Mouse (Mus musculus) splenic B cell, adult 2 months (primary cell): Measurements from ENCODE around the gene Pdxk.
A peak's percentile ranks its signal among the peaks of the same experiment; 100 is the strongest.
"Not testable (repeated sequence)": the region's sequence is repeated elsewhere in the genome, so short reads cannot be mapped to it uniquely, and the experiment has no call there.

Experiments used
- DNase-seq: peaks from one replicate; pipeline ENCODE4 v3.0.0-alpha.2; 2011; ENCODE audit warnings: low read depth, low spot score
- H3K27me3 ChIP-seq: 2 replicates; pipeline ENCODE4 v1.6.1; 2012; ENCODE audit warnings: mild to moderate bottlenecking, low read length, moderate library complexity, mixed read lengths; ENCODE audit not compliant: control insufficient read depth, poor library complexity, insufficient read depth, severe bottlenecking
- H3K36me3 ChIP-seq: 2 replicates; pipeline ENCODE4 v1.6.1; 2012; ENCODE audit warnings: mild to moderate bottlenecking, low read length, moderate library complexity, mixed read lengths; ENCODE audit not compliant: control insufficient read depth, poor library complexity, insufficient read depth, severe bottlenecking

Pdxk gene

DNA sequence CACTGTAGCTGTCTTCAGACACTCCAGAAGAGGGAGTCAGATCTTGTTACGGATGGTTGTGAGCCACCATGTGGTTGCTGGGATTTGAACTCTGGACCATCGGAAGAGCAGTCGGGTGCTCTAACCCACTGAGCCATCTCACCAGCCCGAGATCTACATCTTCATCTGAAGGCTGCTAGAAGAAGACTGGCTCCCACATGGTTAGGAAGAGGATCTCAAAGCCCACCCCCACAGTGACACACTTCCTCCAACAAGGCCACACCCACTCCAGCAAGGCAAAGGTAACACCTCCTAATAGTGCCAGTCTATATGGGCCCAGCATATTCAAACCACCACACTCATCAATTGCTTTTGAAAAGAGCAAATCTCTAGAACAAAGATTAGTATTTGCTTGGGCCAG, 49.8 kb downstream of the Pdxk start:
- not testable (repeated sequence) for H3K36me3 ChIP-seq, DNase-seq, H3K27me3 ChIP-seq

DNA sequence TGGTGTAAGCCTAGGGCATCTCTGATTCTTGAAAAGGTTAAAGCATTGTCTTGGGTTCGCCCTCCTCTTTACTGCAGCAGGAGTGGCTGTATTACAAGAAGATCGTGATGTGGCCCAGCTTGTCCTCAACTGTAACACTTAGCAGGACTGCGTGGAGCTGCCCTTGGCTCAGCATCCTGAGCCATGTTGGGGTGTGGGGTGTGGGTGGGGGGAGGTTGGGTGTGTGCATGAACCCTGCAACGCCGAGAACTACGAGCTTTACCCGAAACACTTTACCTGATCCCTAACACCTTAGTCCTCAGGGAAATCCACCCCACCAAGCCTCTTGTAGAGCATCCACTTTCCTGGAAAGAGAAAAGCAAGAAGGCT, 51.6 kb downstream of the Pdxk start:
- Histone ChIP-seq H3K36me3 (peaks cover 10% of the 10 kb centered on the region), H3K27me3 (no peaks in the 10 kb centered on the region)
- DNase-seq = no peak

DNA sequence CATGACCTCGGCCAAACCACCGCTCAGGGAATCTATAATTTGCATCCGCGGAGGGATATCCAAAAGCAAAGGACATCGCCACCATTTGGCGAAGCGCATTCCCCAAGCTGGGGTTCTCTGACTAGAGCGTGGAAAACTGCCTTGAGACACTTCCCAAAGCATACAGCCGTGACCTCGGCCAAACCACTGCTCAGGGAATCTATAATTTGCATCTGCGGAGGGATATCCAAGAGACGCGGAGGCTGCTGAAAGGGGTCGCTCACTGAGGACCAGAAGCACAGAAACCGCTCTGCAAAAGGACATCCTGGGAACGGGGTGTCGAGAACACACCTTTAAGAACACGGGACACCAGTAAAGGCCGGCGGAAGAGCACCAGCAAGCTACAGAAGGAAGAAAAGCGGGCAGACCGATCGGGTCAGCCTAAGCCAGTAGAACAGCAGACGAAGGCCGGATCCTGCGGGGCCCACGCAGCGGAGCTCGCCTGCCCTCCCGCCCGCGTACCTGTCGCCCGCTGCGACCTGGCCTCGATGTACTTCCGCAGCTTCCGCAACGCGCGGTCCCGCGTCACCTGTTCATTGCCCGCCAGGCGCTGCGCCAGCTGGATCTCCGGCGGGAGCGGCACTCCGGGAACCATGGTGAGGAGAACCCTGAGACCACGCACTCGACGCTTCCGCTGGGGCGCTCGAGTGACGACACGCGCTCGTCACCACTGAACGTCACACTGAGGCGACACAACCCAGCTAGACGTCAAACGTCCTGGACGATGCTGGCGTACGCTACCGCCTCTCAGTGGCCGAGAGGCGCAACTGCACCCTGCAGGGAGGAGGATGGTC, 52.2 kb downstream of the Pdxk start, which contains the start of gene Rrp1:
Gene Rrp1, minus strand, starts transcription at position 725 of the 833 bp plus-strand sequence.
- DNase-seq = peak; percentile 98
- no peaks in the 10 kb centered on the region for H3K27me3 ChIP-seq
- H3K36me3 ChIP-seq = peaks cover 10% of the 10 kb centered on the region

DNA sequence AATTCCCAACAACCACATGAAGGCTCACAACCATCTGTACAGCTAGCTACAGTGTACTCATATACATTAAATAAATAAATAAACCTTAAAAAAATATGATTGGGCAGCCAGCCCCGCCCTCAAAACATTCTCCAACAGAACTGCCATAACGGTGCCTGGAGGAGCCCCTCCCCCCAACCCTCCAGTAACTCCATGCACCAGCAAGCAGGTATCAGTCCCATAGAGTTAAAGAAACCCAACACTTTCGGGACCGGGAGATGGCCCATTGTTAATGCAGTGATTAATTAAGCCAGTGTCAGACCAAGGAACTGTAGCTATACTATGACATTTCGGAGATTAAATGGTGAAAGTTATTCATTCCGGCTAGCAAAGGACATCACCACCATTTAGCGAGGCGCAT, 52.9 kb downstream of the Pdxk start:
- H3K27me3 ChIP-seq = no peaks in the 10 kb centered on the region
- DNase-seq = no peak
- peaks cover 10% of the 10 kb centered on the region for H3K36me3 ChIP-seq

DNA sequence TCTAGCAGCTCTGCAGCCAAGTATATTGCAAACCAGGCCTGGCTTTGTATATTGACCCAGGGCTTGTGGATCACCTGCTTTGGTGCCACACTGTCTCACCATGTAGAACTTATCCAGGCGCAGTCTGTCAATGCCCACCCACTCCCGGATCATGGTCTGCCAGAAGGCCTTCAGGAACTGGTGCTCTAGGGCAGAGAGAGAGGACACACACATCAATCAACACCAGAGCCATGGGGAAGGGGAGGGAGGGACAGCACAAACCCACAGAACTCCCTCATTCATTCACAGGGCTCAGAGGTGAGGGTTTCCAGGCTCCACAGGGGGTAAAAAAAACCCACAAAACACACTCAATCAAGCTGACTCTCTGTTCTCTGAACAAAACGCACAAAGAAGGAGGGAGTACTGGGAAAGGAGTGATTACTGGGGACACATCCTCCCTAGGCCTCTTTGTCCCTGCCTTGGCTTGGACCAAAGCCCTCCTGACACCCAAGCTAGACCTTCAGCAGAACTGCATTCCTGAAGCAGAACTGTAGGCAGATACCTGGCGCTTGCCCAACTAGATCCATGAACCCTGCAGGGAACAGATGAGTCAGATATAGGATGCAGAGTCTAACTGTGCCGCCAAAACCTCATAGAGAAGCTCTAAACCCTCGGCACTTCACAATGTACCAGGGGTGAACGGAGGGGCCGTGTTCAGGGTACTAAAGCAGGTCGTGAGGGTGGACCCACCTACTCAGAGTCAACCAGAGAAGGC, 55.6 kb downstream of the Pdxk start:
- DNase-seq = no peak

DNA sequence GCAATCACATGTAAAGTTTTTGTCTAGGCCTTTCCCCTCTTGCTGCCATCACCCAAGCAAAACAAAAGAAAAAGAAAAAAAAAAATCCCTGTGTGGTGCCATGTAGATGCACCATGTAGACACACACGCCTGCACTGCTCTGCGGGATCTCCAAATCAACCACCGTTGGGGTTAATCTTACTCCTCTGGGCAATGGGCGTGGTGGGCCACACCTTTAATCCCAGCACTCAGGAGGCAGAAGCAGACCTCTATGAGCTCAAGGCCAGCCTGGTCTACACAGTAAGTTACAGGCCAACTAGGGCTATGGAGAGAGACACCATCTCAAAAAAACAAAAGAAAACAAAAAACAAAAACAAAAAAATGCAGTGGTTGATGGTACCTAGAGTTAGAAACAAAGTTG, 57.6 kb downstream of the Pdxk start:
- peaks cover 21% of the 10 kb centered on the region for H3K36me3 ChIP-seq
- no peak for DNase-seq

More for the DNA sequence above, 55.6 kb downstream of the Pdxk start:
- no peaks in the 10 kb centered on the region for H3K27me3 ChIP-seq
- H3K36me3 ChIP-seq = peaks cover 15% of the 10 kb centered on the region

DNA sequence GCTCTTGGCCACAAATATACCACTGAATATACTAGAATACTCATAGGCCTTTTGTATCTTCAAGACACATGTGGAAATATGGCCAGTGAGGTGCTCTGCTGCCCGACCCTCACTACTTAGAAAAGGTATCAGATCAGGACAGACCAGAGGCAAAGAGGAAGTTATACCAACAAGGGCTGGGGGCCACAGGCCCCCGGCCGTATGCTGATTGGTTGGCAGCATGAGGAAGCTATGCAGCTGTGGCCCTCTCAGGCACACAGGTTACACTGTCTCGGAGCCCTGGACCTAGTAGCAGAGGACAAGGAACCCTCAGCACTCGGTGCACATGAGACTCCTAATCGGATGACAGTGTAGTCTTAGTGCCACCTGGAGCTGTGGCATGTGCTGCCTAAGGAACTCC, 58.6 kb downstream of the Pdxk start:
- no peak for DNase-seq

More for the DNA sequence above, 57.6 kb downstream of the Pdxk start:
- H3K27me3 ChIP-seq = no peaks in the 10 kb centered on the region

DNA sequence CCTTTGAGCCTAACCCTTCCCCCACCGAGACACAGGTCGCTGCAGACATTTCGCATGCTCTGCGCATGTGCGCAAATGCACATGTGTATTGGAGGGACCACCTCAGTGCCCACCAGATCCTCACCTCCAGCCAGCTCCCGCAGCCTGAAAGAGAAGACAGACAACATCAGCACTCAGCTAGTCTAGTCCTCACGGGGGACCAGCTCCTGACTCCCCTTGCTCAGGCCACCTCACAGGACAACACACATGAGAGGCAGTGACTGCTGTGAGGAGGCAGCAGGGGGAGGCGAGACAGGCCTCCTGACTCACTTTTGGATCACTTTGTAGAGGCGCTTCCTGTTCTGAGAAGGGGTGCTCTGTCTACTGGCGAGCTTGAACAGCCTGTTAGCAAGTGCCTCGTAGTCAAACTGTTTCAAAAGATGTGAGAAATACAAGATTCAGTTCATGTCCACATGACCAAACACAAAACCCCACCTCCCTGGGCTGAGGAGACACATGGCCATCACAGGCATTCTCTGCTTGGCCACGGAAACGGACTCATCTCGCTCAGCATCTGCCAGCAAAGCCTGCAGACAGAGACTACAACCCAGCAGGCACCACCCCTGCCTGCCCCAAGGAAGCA, 62.4 kb downstream of the Pdxk start:
- Histone ChIP-seq H3K27me3 (no peaks in the 10 kb centered on the region), H3K36me3 (peaks cover 14% of the 10 kb centered on the region)
- DNase-seq = no peak

More for the DNA sequence above, 58.6 kb downstream of the Pdxk start:
- Histone ChIP-seq H3K27me3 (no peaks in the 10 kb centered on the region), H3K36me3 (peaks cover 22% of the 10 kb centered on the region)

DNA sequence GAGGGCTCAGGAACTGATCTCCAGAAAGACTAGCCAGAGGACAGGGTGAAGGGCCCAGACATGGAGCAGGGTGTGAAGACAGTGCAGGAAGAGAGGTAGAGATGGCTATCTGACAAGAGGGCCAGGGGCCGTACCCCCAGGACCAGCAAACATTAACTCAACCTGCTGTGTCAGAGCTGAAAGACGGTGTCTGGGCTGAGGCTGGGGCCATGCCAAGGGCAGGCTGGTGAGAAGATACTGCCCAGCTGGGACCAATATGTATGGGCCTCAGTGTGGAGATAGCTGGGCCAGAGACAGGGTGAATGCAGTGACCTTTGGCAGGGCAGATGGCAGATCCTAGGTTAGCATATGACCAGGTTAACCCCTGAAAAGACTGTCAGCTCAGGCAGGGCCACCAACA, 63.6 kb downstream of the Pdxk start:
- Histone ChIP-seq H3K36me3 (peaks cover 11% of the 10 kb centered on the region), H3K27me3 (no peaks in the 10 kb centered on the region)
- DNase-seq = no peak

DNA sequence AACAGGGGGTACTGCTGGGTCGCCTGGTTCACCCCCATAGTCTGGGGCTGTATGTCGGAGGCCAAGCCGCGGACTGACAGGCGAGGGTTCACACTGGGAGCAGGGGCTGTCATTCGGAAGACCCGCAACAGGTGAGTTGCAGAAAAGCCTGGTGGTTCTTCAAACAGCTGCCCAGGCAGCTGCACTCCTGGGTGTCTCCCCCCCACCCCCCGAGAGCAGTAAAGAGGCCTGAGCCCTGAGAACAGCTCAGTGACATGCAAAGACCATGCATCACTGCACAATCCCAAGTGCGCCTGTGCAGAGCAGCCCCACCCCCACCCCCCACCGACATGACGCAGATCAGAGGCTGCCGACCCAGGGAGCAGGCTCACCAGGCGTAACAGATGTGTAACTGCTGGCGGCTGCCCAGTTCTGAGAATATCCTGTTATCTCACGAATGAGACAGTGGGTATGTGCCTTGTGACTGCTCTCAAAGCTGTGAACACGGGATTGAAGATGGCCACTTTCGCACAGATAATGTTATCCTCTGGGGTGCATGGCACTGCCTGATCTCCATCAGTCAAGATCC, 65.6 kb downstream of the Pdxk start:
- no peaks in the 10 kb centered on the region for H3K27me3 ChIP-seq
- DNase-seq = peak; percentile 83
- peaks cover 9% of the 10 kb centered on the region for H3K36me3 ChIP-seq

DNA sequence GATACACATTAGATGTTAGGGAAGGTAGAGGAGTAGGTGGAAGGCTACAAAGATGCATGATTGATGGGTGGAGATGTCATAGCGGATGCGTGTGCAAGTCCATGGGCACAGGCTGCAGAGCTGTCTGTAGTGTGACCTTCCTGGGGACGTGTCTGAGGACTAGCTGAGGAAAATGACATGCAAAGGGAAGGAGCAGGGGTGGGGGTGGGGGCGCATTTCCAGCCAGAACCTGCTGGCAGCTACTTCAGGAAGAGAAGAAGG, 68.2 kb downstream of the Pdxk start:
- no peak for DNase-seq
- Histone ChIP-seq H3K27me3 (no peaks in the 10 kb centered on the region), H3K36me3 (peaks cover 2% of the 10 kb centered on the region; the same call in 1 of the 2 replicates)

DNA sequence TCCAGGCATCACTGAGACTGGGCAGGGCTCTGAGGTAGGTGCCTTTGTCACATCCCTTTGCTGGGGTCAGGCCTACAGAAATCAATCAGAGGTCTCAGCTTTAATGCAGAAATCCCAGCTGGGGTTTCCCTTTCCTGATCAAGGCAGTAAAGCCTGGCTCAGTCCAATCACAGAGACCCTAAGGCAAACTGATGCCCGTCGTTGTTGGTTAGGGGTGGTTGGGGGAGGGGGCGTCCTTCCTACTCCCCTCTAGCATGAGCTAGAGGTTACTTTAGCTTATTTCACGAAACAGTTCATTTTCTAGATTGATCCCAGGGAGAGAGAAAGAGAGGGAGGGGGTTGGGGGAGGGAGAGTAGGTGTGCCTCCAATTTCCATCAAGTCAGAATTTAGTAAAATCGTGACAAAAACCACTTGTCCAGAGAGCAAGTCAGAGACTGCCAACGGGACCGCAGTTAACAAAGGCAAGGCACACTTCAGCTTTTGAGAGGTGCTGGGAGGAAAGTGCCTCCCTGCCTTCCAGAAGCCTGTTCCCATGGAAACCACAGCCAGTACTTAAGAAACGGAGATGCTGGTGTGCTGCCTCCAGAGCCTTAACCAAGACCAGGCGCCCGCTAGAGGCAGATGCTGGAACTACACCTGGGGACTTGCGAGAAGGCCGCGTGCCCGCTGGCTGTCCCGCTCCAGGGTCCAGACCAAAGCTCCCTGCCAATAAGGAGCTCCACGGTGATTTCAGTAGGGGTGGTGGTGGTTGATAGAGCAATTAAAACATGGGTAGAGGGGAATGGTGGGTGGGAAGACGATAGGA, 68.8 kb downstream of the Pdxk start:
- H3K27me3 ChIP-seq = no peaks in the 10 kb centered on the region
- peaks cover 2% of the 10 kb centered on the region; the same call in 1 of the 2 replicates for H3K36me3 ChIP-seq
- DNase-seq = peak; percentile 93

DNA sequence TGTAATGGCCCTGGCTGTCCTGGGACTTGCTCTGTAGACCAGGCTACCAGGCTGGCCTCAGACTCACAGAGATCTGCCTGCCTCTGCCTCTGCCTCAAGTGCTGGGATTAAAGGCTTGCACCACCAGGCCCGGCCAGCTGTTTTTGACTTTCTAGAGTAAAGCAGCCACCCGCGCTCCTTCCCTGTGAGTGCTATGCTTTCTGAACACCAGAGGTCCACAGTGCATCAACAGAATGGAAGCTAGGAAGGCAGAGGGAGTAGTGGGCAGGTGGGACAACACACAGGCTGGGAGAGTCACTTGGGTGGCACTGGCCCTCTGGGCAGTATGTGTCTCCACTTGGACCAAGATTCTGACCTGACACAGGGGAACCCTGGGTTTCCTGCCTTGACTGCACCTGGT, 69.4 kb downstream of the Pdxk start:
- Histone ChIP-seq H3K36me3 (no peaks in the 10 kb centered on the region; the same call in 1 of the 2 replicates), H3K27me3 (no peaks in the 10 kb centered on the region)
- DNase-seq = no peak

DNA sequence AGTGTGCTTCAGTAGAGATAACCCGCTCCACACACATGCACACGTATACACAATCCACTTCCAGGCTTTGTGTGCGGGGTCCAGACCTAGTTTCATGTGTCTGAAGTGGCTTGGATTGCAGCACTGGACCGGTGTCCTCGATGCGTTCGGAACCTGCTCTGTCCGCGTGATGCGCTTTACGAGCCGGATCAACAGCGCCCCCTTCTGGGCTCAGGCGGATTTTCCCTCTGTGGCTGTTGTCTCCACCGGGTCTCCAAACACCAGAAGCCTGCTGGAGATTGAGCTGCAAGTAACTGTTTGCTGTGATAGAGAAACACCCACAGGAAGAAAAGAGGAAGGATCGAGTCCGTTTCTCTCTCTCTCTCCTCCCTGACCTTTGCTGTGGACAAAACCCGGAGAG, 72.7 kb downstream of the Pdxk start:
- Histone ChIP-seq H3K36me3 (no peaks in the 10 kb centered on the region), H3K27me3 (no peaks in the 10 kb centered on the region)
- peak; percentile 86 for DNase-seq
